Mouse (Mus musculus): ENCODE measurements around the gene Mill2. TPM values are rescaled to one million over a fixed set of nuclear protein-coding genes. Genes with fewer than 3 reads are reported as not detected.

Gene Mill2
- polyA plus RNA-seq, 1 experiment from 2014 or later, result 4.3 TPM

GRCm38 (mm10) chr7:18896536-18896935, 56.8 kb downstream of the Mill2 start:
- Histone ChIP-seq H3K4me2 (replicated peaks; ENCODE audit: low read depth, low read length) (no peak overlapping the region), H3K9ac (replicated peaks; ENCODE audit: low read depth) (no peak overlapping the region), H3K27ac (ENCODE audit: low read length) (no peak overlapping the region), H3K36me3 (ENCODE audit: insufficient read depth, low read length) (no peaks in the 10 kb centered on the region), H3K27me3 (replicated peaks; ENCODE audit: insufficient read depth, low read length) (0 out of 2 replicates have a peak, but pooled peaks cover 5% of the 10 kb centered on the region), H3K4me3 (ENCODE audit: low read depth, low read length) (no peak overlapping the region), H3K9me3 (ENCODE audit: low read length) (no peaks in the 10 kb centered on the region), H3K4me1 (ENCODE audit: insufficient read depth, low read depth, low read length) (peaks cover 5% of the 10 kb centered on the region)
- no peak for ATAC-seq
- WGBS, result 45% methylated on average over 5 of the region's 5 CpGs
- peak; percentile 49 for DNase-seq (ENCODE audit: low spot score)
- TF ChIP-seq EP300 (IDR thresholded peaks at IDR 0.05) (no peak), CTCF (IDR thresholded peaks at IDR 0.05) (peak; percentile 79)

GRCm38 (mm10) chr7:18900513-18900912, 60.7 kb downstream of the Mill2 start:
- Histone ChIP-seq H3K27me3 (replicated peaks; ENCODE audit: insufficient read depth, low read length) (no peaks in the 10 kb centered on the region), H3K4me2 (replicated peaks; ENCODE audit: low read depth, low read length) (no peak overlapping the region), H3K9me3 (ENCODE audit: low read length) (no peaks in the 10 kb centered on the region), H3K4me3 (ENCODE audit: low read depth, low read length) (no peak overlapping the region), H3K9ac (replicated peaks; ENCODE audit: low read depth) (no peak overlapping the region), H3K36me3 (ENCODE audit: insufficient read depth, low read length) (no peaks in the 10 kb centered on the region), H3K4me1 (ENCODE audit: insufficient read depth, low read depth, low read length) (no peaks in the 10 kb centered on the region), H3K27ac (ENCODE audit: low read length) (no peak overlapping the region)
- DNase-seq (ENCODE audit: low spot score), result peak; percentile 61
- TF ChIP-seq EP300 (IDR thresholded peaks at IDR 0.05) (no peak), CTCF (IDR thresholded peaks at IDR 0.05) (no peak)
- peak; percentile 83 for ATAC-seq
- WGBS, result 63% methylated on average over 2 of the region's 2 CpGs

GRCm38 (mm10) chr7:18902486-18902885, 62.7 kb downstream of the Mill2 start:
- no peak overlapping the region for H3K9ac ChIP-seq (replicated peaks; ENCODE audit: low read depth)
- H3K9me3 ChIP-seq (ENCODE audit: low read length), result no peaks in the 10 kb centered on the region
- no peaks in the 10 kb centered on the region; the same call in 1 of the 2 replicates for H3K36me3 ChIP-seq (ENCODE audit: insufficient read depth, low read length)
- 61% methylated on average over 3 of the region's 3 CpGs for whole genome bisulfite sequencing
- no peak overlapping the region for H3K27ac ChIP-seq (ENCODE audit: low read length)
- DNase-seq (ENCODE audit: low spot score) (no peak), ATAC-seq (no peak)
- H3K4me3 ChIP-seq (ENCODE audit: low read depth, low read length), result no peak overlapping the region
- TF ChIP-seq EP300 (IDR thresholded peaks at IDR 0.05) (no peak), CTCF (IDR thresholded peaks at IDR 0.05) (peak; percentile 30)
- H3K27me3 ChIP-seq (replicated peaks; ENCODE audit: insufficient read depth, low read length), result no peaks in the 10 kb centered on the region
- no peaks in the 10 kb centered on the region for H3K4me1 ChIP-seq (ENCODE audit: insufficient read depth, low read depth, low read length)
- H3K4me2 ChIP-seq (replicated peaks; ENCODE audit: low read depth, low read length), result no peak overlapping the region

GRCm38 (mm10) chr7:18904971-18905370, 65.2 kb downstream of the Mill2 start:
- ATAC-seq (no peak), DNase-seq (ENCODE audit: low spot score) (no peak)
- H3K4me2 ChIP-seq (replicated peaks; ENCODE audit: low read depth, low read length), result no peak overlapping the region
- no peaks in the 10 kb centered on the region for H3K9me3 ChIP-seq (ENCODE audit: low read length)
- no peaks in the 10 kb centered on the region for H3K27me3 ChIP-seq (replicated peaks; ENCODE audit: insufficient read depth, low read length)
- H3K9ac ChIP-seq (replicated peaks; ENCODE audit: low read depth), result no peak overlapping the region
- peaks cover 6% of the 10 kb centered on the region; the same call in 1 of the 2 replicates for H3K4me1 ChIP-seq (ENCODE audit: insufficient read depth, low read depth, low read length)
- H3K27ac ChIP-seq (ENCODE audit: low read length), result no peak overlapping the region
- 74% methylated on average over 3 of the region's 3 CpGs for WGBS
- no peaks in the 10 kb centered on the region; the same call in 1 of the 2 replicates for H3K36me3 ChIP-seq (ENCODE audit: insufficient read depth, low read length)
- no peak overlapping the region for H3K4me3 ChIP-seq (ENCODE audit: low read depth, low read length)
- no peak for TF ChIP-seq EP300 (IDR thresholded peaks at IDR 0.05)
- no peak for TF ChIP-seq CTCF (IDR thresholded peaks at IDR 0.05)

- no peaks in the 10 kb centered on the region; the same call in 1 of the 2 replicates for H3K36me3 ChIP-seq (ENCODE audit: insufficient read depth, low read length)
- no peaks in the 10 kb centered on the region for H3K27me3 ChIP-seq (replicated peaks; ENCODE audit: insufficient read depth, low read length)
- H3K4me1 ChIP-seq (ENCODE audit: insufficient read depth, low read depth, low read length), result peaks cover 6% of the 10 kb centered on the region; the same call in 1 of the 2 replicates
- TF ChIP-seq EP300 (IDR thresholded peaks at IDR 0.05), result no peak
- TF ChIP-seq CTCF (IDR thresholded peaks at IDR 0.05), result no peak
- DNase-seq (ENCODE audit: low spot score) (no peak), ATAC-seq (peak; percentile 14; the same call in 1 of the 2 replicates)
- peak overlapping the region; percentile 66 for H3K4me3 ChIP-seq (ENCODE audit: low read depth, low read length)
- peak overlapping the region; percentile 67 for H3K4me2 ChIP-seq (replicated peaks; ENCODE audit: low read depth, low read length)
- H3K9me3 ChIP-seq (ENCODE audit: low read length), result no peaks in the 10 kb centered on the region
- no peak overlapping the region for H3K27ac ChIP-seq (ENCODE audit: low read length)
- WGBS, result 5% methylated on average over 17 of the region's 17 CpGs
- H3K9ac ChIP-seq (replicated peaks; ENCODE audit: low read depth), result peak overlapping the region; percentile 56
Observed at GRCm38 (mm10) chr7:18909797-18910196, 70.0 kb downstream of the Mill2 start.

- ATAC-seq, result peak; percentile 100
- DNase-seq (ENCODE audit: low spot score), result peak; percentile 99
- Histone ChIP-seq H3K27me3 (replicated peaks; ENCODE audit: insufficient read depth, low read length) (no peaks in the 10 kb centered on the region), H3K4me2 (replicated peaks; ENCODE audit: low read depth, low read length) (peak within 1 kb of the TSS; percentile 67), H3K27ac (ENCODE audit: low read length) (no peak within 1 kb of the TSS), H3K4me1 (ENCODE audit: insufficient read depth, low read depth, low read length) (peaks cover 6% of the 10 kb centered on the region; the same call in 1 of the 2 replicates), H3K9me3 (ENCODE audit: low read length) (no peaks in the 10 kb centered on the region), H3K4me3 (ENCODE audit: low read depth, low read length) (peak within 1 kb of the TSS; percentile 66), H3K9ac (replicated peaks; ENCODE audit: low read depth) (peak within 1 kb of the TSS; percentile 56), H3K36me3 (ENCODE audit: insufficient read depth, low read length) (no peaks in the 10 kb centered on the region; the same call in 1 of the 2 replicates)
- WGBS, result 1% methylated on average over 33 of the region's 33 CpGs
- TF ChIP-seq EP300 (IDR thresholded peaks at IDR 0.05) (peak; percentile 68), CTCF (IDR thresholded peaks at IDR 0.05) (no peak)
Observed at GRCm38 (mm10) chr7:18910241-18910831, 70.6 kb downstream of the Mill2 start, which contains the start of gene Ccdc61. Gene Ccdc61, minus strand, starts transcription at chr7:18910415.

Other genes starting within 250 kb of the Mill2 start
- gene Psg23, start 223.5 kb upstream of the Mill2 start, polyA plus RNA-seq (2015; fragmentation: Nextera tagmentation; extraction: Ambion mirVana), result not detected in 2 replicates
- gene Psg21, start 183.2 kb upstream of the Mill2 start, polyA plus RNA-seq (2015; fragmentation: Nextera tagmentation; extraction: Ambion mirVana), result not detected in 2 replicates
- not detected in 2 replicates for gene Psg20, start 153.8 kb upstream of the Mill2 start, polyA plus RNA-seq (2015; fragmentation: Nextera tagmentation; extraction: Ambion mirVana)
- gene Psg22, start 121.9 kb upstream of the Mill2 start, polyA plus RNA-seq (2015; fragmentation: Nextera tagmentation; extraction: Ambion mirVana), result not detected in 2 replicates
- gene Psg19, start 41.4 kb upstream of the Mill2 start, polyA plus RNA-seq (2015; fragmentation: Nextera tagmentation; extraction: Ambion mirVana), result not detected in 2 replicates
- not detected in 2 replicates for gene Psg17, start 18.4 kb upstream of the Mill2 start, polyA plus RNA-seq (2015; fragmentation: Nextera tagmentation; extraction: Ambion mirVana)
- 45.6 and 51.1 TPM in 2 replicates for gene Pglyrp1, start 31.4 kb downstream of the Mill2 start, polyA plus RNA-seq (2015; fragmentation: Nextera tagmentation; extraction: Ambion mirVana)
- 17.6 and 19.0 TPM in 2 replicates for gene Ccdc61, start 70.4 kb downstream of the Mill2 start, polyA plus RNA-seq (2015; fragmentation: Nextera tagmentation; extraction: Ambion mirVana)
- gene Nova2, start 85.9 kb downstream of the Mill2 start, polyA plus RNA-seq (2015; fragmentation: Nextera tagmentation; extraction: Ambion mirVana), result 1.1 and 1.2 TPM in 2 replicates
- not detected in 2 replicates for gene Nanos2, start 147.4 kb downstream of the Mill2 start, polyA plus RNA-seq (2015; fragmentation: Nextera tagmentation; extraction: Ambion mirVana)
- 2.3 and 2.6 TPM in 2 replicates for gene Mypop, start 151.3 kb downstream of the Mill2 start, polyA plus RNA-seq (2015; fragmentation: Nextera tagmentation; extraction: Ambion mirVana)
- gene Irf2bp1, start 164.1 kb downstream of the Mill2 start, polyA plus RNA-seq (2015; fragmentation: Nextera tagmentation; extraction: Ambion mirVana), result 11.7 and 12.2 TPM in 2 replicates
- 0.49 and 0.70 TPM in 2 replicates for gene Foxa3, start 183.6 kb downstream of the Mill2 start, polyA plus RNA-seq (2015; fragmentation: Nextera tagmentation; extraction: Ambion mirVana)
- 10.4 and 11.8 TPM in 2 replicates for gene Sympk, start 184.4 kb downstream of the Mill2 start, polyA plus RNA-seq (2015; fragmentation: Nextera tagmentation; extraction: Ambion mirVana)
- gene Rsph6a, start 214.7 kb downstream of the Mill2 start, polyA plus RNA-seq (2015; fragmentation: Nextera tagmentation; extraction: Ambion mirVana), result not detected in 2 replicates
- 9.7 and 12.0 TPM in 2 replicates for gene Dmwd, start 236.3 kb downstream of the Mill2 start, polyA plus RNA-seq (2015; fragmentation: Nextera tagmentation; extraction: Ambion mirVana)
- gene Dmpk, start 243.9 kb downstream of the Mill2 start, polyA plus RNA-seq (2015; fragmentation: Nextera tagmentation; extraction: Ambion mirVana), result 11.5 and 14.7 TPM in 2 replicates

All from lung, postnatal 0 days (tissue).